15 mouse cellular contexts compared by ENCODE assay signal in the genomic region with DNA sequence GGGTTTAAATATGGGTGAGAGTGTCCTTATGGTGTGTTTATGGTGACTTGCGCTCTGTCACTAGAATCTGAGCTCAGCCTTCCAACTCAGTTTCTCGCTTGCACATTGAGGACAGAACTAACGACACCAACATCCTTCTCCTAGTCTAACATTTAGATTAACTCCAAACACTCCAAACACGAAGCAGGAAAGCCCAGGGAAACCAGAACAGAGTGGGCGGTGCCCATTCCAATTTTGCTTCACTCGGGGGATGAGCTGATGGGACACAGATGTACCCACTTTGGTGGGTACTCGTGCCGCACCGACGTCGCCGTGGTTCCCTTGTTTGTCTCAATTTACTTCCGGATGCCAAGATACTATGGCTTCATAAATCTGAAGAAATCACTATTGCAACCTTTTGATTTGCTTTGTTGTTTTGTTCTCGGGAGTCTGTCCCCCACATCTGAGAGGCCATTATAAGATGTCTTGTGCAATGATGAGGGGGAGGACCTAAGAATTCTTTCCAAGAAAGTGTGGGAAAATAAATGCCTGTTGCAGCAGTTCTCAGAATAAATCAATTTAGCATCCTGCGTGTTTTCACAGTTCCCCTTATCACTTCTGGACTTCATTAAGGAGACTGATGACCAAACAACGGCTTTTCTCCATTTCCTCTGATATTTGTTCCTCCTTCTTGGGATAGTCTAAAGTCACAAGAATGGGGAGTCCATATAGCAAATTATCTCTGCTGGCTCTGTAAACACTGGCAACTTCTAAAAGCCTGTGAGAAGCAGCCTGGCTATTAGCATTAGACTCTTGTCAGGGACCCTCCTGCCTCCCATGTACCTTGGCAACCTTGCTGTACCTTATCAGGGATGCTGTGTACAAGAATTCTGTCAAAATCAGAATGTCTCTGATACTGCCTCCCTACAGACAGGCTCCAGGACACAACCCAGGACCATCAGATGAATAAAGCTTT.
DNase-seq lines count a peak whose midpoint lies in the region; ATAC-seq and TF ChIP-seq lines count a peak whose summit lies in the region.
"Had no signal": no experiment of that assay in that cellular context is flagged by ENCODE, and none has a peak within 500 bp of the region (broad histone marks: within the 10 kb centered on the region; RNA-seq: fewer than 3 reads in every experiment).

No protein-coding gene starts in this region.

- H3K9me3 ChIP-seq in heart, embryonic 10.5 days: no peaks in the 10 kb centered on the region
- no peaks in the 10 kb centered on the region for H3K9me3 ChIP-seq in ES-Bruce4 (replicated peaks; ENCODE audit: control insufficient read depth, insufficient read depth, low read length, poor library complexity, severe bottlenecking)
- H3K9me3 ChIP-seq: G1E; liver, embryonic 13.5 days had no signal

- no peak for TF ChIP-seq POLR2A in ES-Bruce4 (IDR thresholded peaks at IDR 0.05; ENCODE audit: insufficient read depth, low read length)

- WGBS in heart, embryonic 10.5 days: 74% methylated on average over 16 of the region's 16 CpGs

- DNase-seq in heart, adult 11 months: peak; percentile 92
- no peak for DNase-seq in heart, embryonic 10.5 days (ENCODE audit: low spot score)
- peak in 1 of 2 experiments; percentile 50 for DNase-seq in left cerebral cortex, adult 2 months (ENCODE audit: extremely low spot score in 1 of 2, low spot score in 2 of 2)
- DNase-seq in left cerebral cortex, adult 11 months (ENCODE audit: low spot score): no peak
- peak; percentile 60 for DNase-seq in fibroblast of lung, adult 2 months (ENCODE audit: low read depth)
- DNase-seq: adrenal gland, postnatal 10 days; cerebellum, adult 9-10 months; heart, postnatal 4 days; kidney, adult 8-10 months; liver, embryonic 13.5 days; lung, postnatal 4 days had no signal

- no peaks in the 10 kb centered on the region for H3K36me3 ChIP-seq in heart, embryonic 10.5 days
- H3K36me3 ChIP-seq in ES-Bruce4 (ENCODE audit: control insufficient read depth, insufficient read depth, low read length, poor library complexity, severe bottlenecking): no peaks in the 10 kb centered on the region
- H3K36me3 ChIP-seq: G1E; liver, embryonic 13.5 days had no signal

- no peak for TF ChIP-seq EP300 in ES-Bruce4 (IDR thresholded peaks at IDR 0.05; ENCODE audit: insufficient read depth, low read depth, low read length)

- H3K27ac ChIP-seq in heart, embryonic 10.5 days: no peak overlapping the region
- H3K27ac ChIP-seq in left cerebral cortex, adult 2 months: 0 out of 2 replicates have a peak overlapping the region, but pooled peaks have one; percentile 2
- no peak overlapping the region for H3K27ac ChIP-seq in ES-Bruce4 (ENCODE audit: insufficient read depth, low read length)
- H3K27ac ChIP-seq: liver, embryonic 13.5 days had no signal

- H3K9ac ChIP-seq in ES-Bruce4 (ENCODE audit: low read depth, poor library complexity, severe bottlenecking): no peak overlapping the region
- H3K9ac ChIP-seq: liver, embryonic 13.5 days had no signal

- no peak for TF ChIP-seq CTCF in left cerebral cortex, adult 2 months (IDR thresholded peaks at IDR 0.05)
- no peak for TF ChIP-seq CTCF in ES-Bruce4 (IDR thresholded peaks at IDR 0.05; ENCODE audit: low read depth, low read length)

- H3K4me3 ChIP-seq in heart, embryonic 10.5 days: no peak overlapping the region
- H3K4me3 ChIP-seq in left cerebral cortex, adult 2 months: no peak overlapping the region
- H3K4me3 ChIP-seq in ES-Bruce4 (ENCODE audit: low read depth, low read length): peak overlapping the region; percentile 22
- H3K4me3 ChIP-seq: liver, embryonic 13.5 days had no signal

- no peaks in the 10 kb centered on the region for H3K4me1 ChIP-seq in heart, embryonic 10.5 days
- H3K4me1 ChIP-seq in ES-Bruce4 (ENCODE audit: control insufficient read depth, insufficient read depth, low read length): peaks cover 3% of the 10 kb centered on the region

- intact Hi-C loops in left cerebral cortex, adult 2 months (cut with DNase I): loop anchor here (5.0 kb wide), 1 partner anchor 88 kb away; no protein-coding TSS in a partner anchor

- H3K27me3 ChIP-seq in heart, embryonic 10.5 days (ENCODE audit: insufficient read depth, poor library complexity, severe bottlenecking): no peaks in the 10 kb centered on the region
- no peaks in the 10 kb centered on the region for H3K27me3 ChIP-seq in ES-Bruce4 (ENCODE audit: control insufficient read depth, insufficient read depth, low read length, poor library complexity, severe bottlenecking)
- H3K27me3 ChIP-seq: liver, embryonic 13.5 days had no signal

- no peak for ATAC-seq in erythroid progenitor cell, adult 5-6 weeks (replicated peaks; ENCODE audit: low FRiP score, poor library complexity, severe bottlenecking)
- ATAC-seq: forebrain, embryonic 16.5 days had no signal

Comparison
In these comparisons a context has a peak if more than half of its experiments do, and no peak if none do; other contexts are left out.
1. DNase-seq: peak in heart, adult 11 months (single experiment) and fibroblast of lung, adult 2 months (single experiment); none in heart, embryonic 10.5 days (single experiment) and left cerebral cortex, adult 11 months (single experiment).